Mouse (Mus musculus): ENCODE data around the gene D430041D05Rik.

The D430041D05Rik gene

GRCm38 (mm10) chr2:104260920-104261740 lies 149.7 kb downstream of the D430041D05Rik start:
- DNase-seq, result no peak

- DNase-seq, result no peak
Observed at GRCm38 (mm10) chr2:104256585-104256984, 154.2 kb downstream of the D430041D05Rik start.

- no peak for DNase-seq
Observed at GRCm38 (mm10) chr2:104254944-104255343, 155.9 kb downstream of the D430041D05Rik start.

- DNase-seq, result no peak
Observed at GRCm38 (mm10) chr2:104253341-104253740, 157.5 kb downstream of the D430041D05Rik start.

- DNase-seq, result no peak
Observed at GRCm38 (mm10) chr2:104251647-104252046, 159.2 kb downstream of the D430041D05Rik start.

- DNase-seq, result no peak
Observed at GRCm38 (mm10) chr2:104249856-104250255, 161.0 kb downstream of the D430041D05Rik start.

- no peak for DNase-seq
Observed at GRCm38 (mm10) chr2:104246851-104247250, 164.0 kb downstream of the D430041D05Rik start.

GRCm38 (mm10) chr2:104242055-104242454 lies 168.8 kb downstream of the D430041D05Rik start:
- no peak for DNase-seq

- no peak for DNase-seq
Observed at GRCm38 (mm10) chr2:104237141-104237540, 173.7 kb downstream of the D430041D05Rik start.

GRCm38 (mm10) chr2:104230444-104230843 lies 180.4 kb downstream of the D430041D05Rik start:
- DNase-seq, result no peak

- DNase-seq, result no peak
Observed at GRCm38 (mm10) chr2:104226057-104226456, 184.8 kb downstream of the D430041D05Rik start.

GRCm38 (mm10) chr2:104219733-104220391 lies 191.0 kb downstream of the D430041D05Rik start:
- DNase-seq, result no peak

GRCm38 (mm10) chr2:104218588-104219065 lies 192.2 kb downstream of the D430041D05Rik start:
- no peak for DNase-seq

- no peak for DNase-seq
Observed at GRCm38 (mm10) chr2:104218114-104218513, 192.7 kb downstream of the D430041D05Rik start.

GRCm38 (mm10) chr2:104209408-104209807 lies 201.4 kb downstream of the D430041D05Rik start:
- no peak for DNase-seq

GRCm38 (mm10) chr2:104208415-104208814 lies 202.4 kb downstream of the D430041D05Rik start:
- no peak for DNase-seq

- peak; percentile 72 for DNase-seq
Observed at GRCm38 (mm10) chr2:104207948-104208347, 202.9 kb downstream of the D430041D05Rik start.

GRCm38 (mm10) chr2:104205623-104206022 lies 205.2 kb downstream of the D430041D05Rik start:
- no peak for DNase-seq

- no peak for DNase-seq
Observed at GRCm38 (mm10) chr2:104200211-104200610, 210.6 kb downstream of the D430041D05Rik start.

GRCm38 (mm10) chr2:104198186-104198585 lies 212.6 kb downstream of the D430041D05Rik start:
- DNase-seq, result no peak

- DNase-seq, result no peak
Observed at GRCm38 (mm10) chr2:104197281-104197680, 213.5 kb downstream of the D430041D05Rik start.

GRCm38 (mm10) chr2:104192401-104193141 lies 218.2 kb downstream of the D430041D05Rik start:
- no peak for DNase-seq

- DNase-seq, result no peak
Observed at GRCm38 (mm10) chr2:104191723-104192122, 219.1 kb downstream of the D430041D05Rik start.

Data from right cerebral cortex, postnatal 25 days (tissue).